Mouse (Mus musculus) hindbrain, embryonic 11.5 days (tissue): ENCODE data around the gene Nudt2. TPM values are rescaled to one million over a fixed set of nuclear protein-coding genes. Genes with fewer than 3 reads are reported as not detected.

Experiments used
- polyA plus RNA-seq: library from polyadenylated mRNA; unstranded; fragments of >200 nt; fragmentation: Nextera tagmentation; extraction: Ambion mirVana; gene quantifications from 2 replicates; pipeline ENCODE4 v1.2.1, GENCODE M21; 2014

The Nudt2 gene
- polyA plus RNA-seq, 1 experiment from 2014 or later = 70.3 TPM

Other genes with a start within 250 kb of the Nudt2 start
- gene Ubap2, start 190.0 kb upstream of the Nudt2 start, polyA plus RNA-seq = 62.2 and 66.3 TPM in 2 replicates
- gene Dcaf12, start 150.3 kb upstream of the Nudt2 start, polyA plus RNA-seq = 40.3 and 55.4 TPM in 2 replicates
- 75.5 and 81.5 TPM in 2 replicates for gene Ubap1, start 116.2 kb upstream of the Nudt2 start, polyA plus RNA-seq
- gene Kif24, start 264 bp upstream of the Nudt2 start, polyA plus RNA-seq = 10.4 and 11.9 TPM in 2 replicates
- 8.3 and 10.9 TPM in 2 replicates for gene AI464131, start 37.9 kb downstream of the Nudt2 start, polyA plus RNA-seq
- gene 1110017D15Rik, start 52.2 kb downstream of the Nudt2 start, polyA plus RNA-seq = 12.7 and 14.3 TPM in 2 replicates
- gene Fam219a, start 104.4 kb downstream of the Nudt2 start, polyA plus RNA-seq = 11.8 and 17.6 TPM in 2 replicates
- 2.9 and 3.2 TPM in 2 replicates for gene Dnaic1, start 104.6 kb downstream of the Nudt2 start, polyA plus RNA-seq
- gene Enho, start 175.2 kb downstream of the Nudt2 start, polyA plus RNA-seq = 42.4 and 42.7 TPM in 2 replicates
- 27.8 and 29.5 TPM in 2 replicates for gene Cntfr, start 231.9 kb downstream of the Nudt2 start, polyA plus RNA-seq
- 83.7 TPM in 2 replicates for gene Il11ra1, start 234.8 kb downstream of the Nudt2 start, polyA plus RNA-seq
- 80.0 and 84.1 TPM in 2 replicates for gene Rpp25l, start 248.4 kb downstream of the Nudt2 start, polyA plus RNA-seq